Mouse (Mus musculus) CH12.LX (cell line): ENCODE measurements at regions not wholly inside any gene's neighbourhood (a gene's known extent, or its start where the extent isn't known, plus 50 kb on each side); places are given as distances from the start of the nearest gene placed in this dataset.

Experiments used
- DNase-seq: peaks from one replicate; pipeline ENCODE4 v3.0.0-alpha.2; 2013; ENCODE audit errors: extremely low read depth
- H3K27ac ChIP-seq: 2 replicates; pipeline ENCODE4 v1.5.1; 2012; ENCODE audit warnings: low read depth, mild to moderate bottlenecking, control low read depth, moderate library complexity; ENCODE audit not compliant: insufficient read depth
- H3K27me3 ChIP-seq: replicated peaks from 2 replicates; pipeline ENCODE3; 2012; ENCODE audit warnings: inconsistent platforms
- H3K36me3 ChIP-seq, 2 experiments: replicated peaks in 1 of 2; 2 replicates each; pipeline versions ENCODE3 to v1.6.1; 2012; ENCODE audit warnings: inconsistent platforms in 1 of 2, low read length in 1 of 2, mild to moderate bottlenecking in 1 of 2, mixed read lengths in 1 of 2, moderate library complexity in 1 of 2; ENCODE audit not compliant: control insufficient read depth in 1 of 2, insufficient read depth in 1 of 2
- H3K4me1 ChIP-seq, 2 experiments: 2 replicates each; pipeline ENCODE4 v1.6.1; 2012; ENCODE audit warnings: inconsistent platforms in 1 of 2, moderate library complexity in 1 of 2; ENCODE audit not compliant: insufficient read depth in 2 of 2, control insufficient read depth in 1 of 2
- H3K4me2 ChIP-seq: 2 replicates; pipeline ENCODE4 v1.6.1; 2012; ENCODE audit warnings: low read depth, mild to moderate bottlenecking, control low read depth; ENCODE audit not compliant: poor library complexity, insufficient read depth, severe bottlenecking
- H3K4me3 ChIP-seq, 3 experiments: fragments of 150-350 bp in 1 of 3; sonication (generic) in 1 of 3; replicated peaks in 1 of 3; 2 replicates each; pipeline versions ENCODE3 to v1.5.1; 2011 to 2012; ENCODE audit warnings: low read depth in 2 of 3, low read length in 2 of 3, mild to moderate bottlenecking in 2 of 3, moderate library complexity in 2 of 3, control low read depth in 1 of 3, improper control_type of control experiment in 1 of 3, inconsistent platforms in 1 of 3, mixed read lengths in 1 of 3; ENCODE audit not compliant: poor library complexity in 1 of 3
- H3K79me2 ChIP-seq: replicated peaks from 2 replicates; pipeline ENCODE4 v1.6.1; 2012; ENCODE audit warnings: mild to moderate bottlenecking, moderate library complexity; ENCODE audit not compliant: control insufficient read depth, poor library complexity, insufficient read depth, severe bottlenecking; ENCODE audit errors: extremely low read depth
- H3K9ac ChIP-seq: 2 replicates; pipeline ENCODE4 v1.6.1; 2012; ENCODE audit warnings: low read depth, mild to moderate bottlenecking, control low read depth, moderate library complexity; ENCODE audit not compliant: insufficient read depth
- H3K9me3 ChIP-seq: replicated peaks from 2 replicates; pipeline ENCODE3; 2012; ENCODE audit warnings: low read length, inconsistent platforms, mixed read lengths
- CHD2 ChIP-seq: IDR thresholded peaks from 2 replicates; pipeline ENCODE4 v1.6.1; 2011; ENCODE audit warnings: low read length, improper control_type of control experiment
- CTCF ChIP-seq, 2 experiments: IDR thresholded peaks in 1 of 2; conservative IDR thresholded peaks in 1 of 2; 2 replicates each; pipeline ENCODE4 v1.5.1; 2011 to 2012; ENCODE audit warnings: low read depth in 2 of 2, low read length in 2 of 2, improper control_type of control experiment in 1 of 2, inconsistent platforms in 1 of 2, mild to moderate bottlenecking in 1 of 2, moderate library complexity in 1 of 2
- ELF1 ChIP-seq: IDR thresholded peaks from 2 replicates; pipeline ENCODE4 v1.6.1; 2014; ENCODE audit warnings: low read depth, mild to moderate bottlenecking, inconsistent platforms, low read length, improper control_type of control experiment
- EP300 ChIP-seq: IDR thresholded peaks from 2 replicates; pipeline ENCODE4 v1.6.1; 2011; ENCODE audit warnings: low read length, improper control_type of control experiment
- IRF4 ChIP-seq: IDR thresholded peaks from 2 replicates; pipeline ENCODE4 v1.6.1; 2014; ENCODE audit warnings: low read depth, mild to moderate bottlenecking, inconsistent platforms, low read length, improper control_type of control experiment
- JUN ChIP-seq: IDR thresholded peaks from 2 replicates; pipeline ENCODE4 v1.6.1; 2011; ENCODE audit warnings: low read depth, mild to moderate bottlenecking, low read length, improper control_type of control experiment, moderate library complexity; ENCODE audit not compliant: insufficient read depth
- JUND ChIP-seq: conservative IDR thresholded peaks from 2 replicates; pipeline ENCODE4 v1.6.1; 2011; ENCODE audit warnings: low read depth, low read length, improper control_type of control experiment
- KAT2A ChIP-seq: IDR thresholded peaks from 2 replicates; pipeline ENCODE4 v1.6.1; 2012; ENCODE audit warnings: low read length, improper control_type of control experiment, inconsistent platforms; ENCODE audit not compliant: insufficient replicate concordance
- MAFK ChIP-seq: IDR thresholded peaks from 2 replicates; pipeline ENCODE4 v1.6.1; 2011; ENCODE audit warnings: low read length, improper control_type of control experiment; ENCODE audit not compliant: insufficient replicate concordance
- MAZ ChIP-seq: IDR thresholded peaks from 2 replicates; pipeline ENCODE4 v1.6.1; 2012; ENCODE audit warnings: low read depth, mild to moderate bottlenecking, inconsistent platforms, low read length, improper control_type of control experiment, moderate library complexity
- MXI1 ChIP-seq: IDR thresholded peaks from 2 replicates; pipeline ENCODE4 v1.6.1; 2011; ENCODE audit warnings: mild to moderate bottlenecking, low read depth, low read length, improper control_type of control experiment
- MYC ChIP-seq: IDR thresholded peaks from 2 replicates; pipeline ENCODE4 v1.6.1; 2011; ENCODE audit warnings: low read depth, mild to moderate bottlenecking, improper control_type of control experiment, low read length
- NRF1 ChIP-seq: IDR thresholded peaks from 2 replicates; pipeline ENCODE4 v1.6.1; 2014; ENCODE audit warnings: low read depth, mild to moderate bottlenecking, inconsistent platforms, low read length, improper control_type of control experiment, moderate library complexity
- POLR2AphosphoS2 ChIP-seq: IDR thresholded peaks from 2 replicates; pipeline ENCODE4 v1.6.1; 2011; ENCODE audit warnings: low read depth, low read length, improper control_type of control experiment
- SIN3A ChIP-seq: IDR thresholded peaks from 2 replicates; pipeline ENCODE4 v1.6.1; 2012; ENCODE audit warnings: low read length, improper control_type of control experiment, inconsistent platforms
- SMC3 ChIP-seq: IDR thresholded peaks from 2 replicates; pipeline ENCODE4 v1.6.1; 2011; ENCODE audit warnings: low read depth, low read length, improper control_type of control experiment
- TCF12 ChIP-seq: IDR thresholded peaks from 2 replicates; pipeline ENCODE4 v1.6.1; 2014; ENCODE audit warnings: low read depth, mild to moderate bottlenecking, inconsistent platforms, low read length, improper control_type of control experiment
- ZC3H11A ChIP-seq: IDR thresholded peaks from 2 replicates; pipeline ENCODE4 v1.6.1; 2012; ENCODE audit warnings: low read depth, mild to moderate bottlenecking, inconsistent platforms, low read length, improper control_type of control experiment
- ZMIZ1 ChIP-seq: IDR thresholded peaks from 2 replicates; pipeline ENCODE4 v1.6.1; 2012; ENCODE audit warnings: low read depth, mild to moderate bottlenecking, inconsistent platforms, low read length, improper control_type of control experiment
- ZNF384 ChIP-seq: IDR thresholded peaks from 2 replicates; pipeline ENCODE4 v1.6.1; 2012; ENCODE audit warnings: low read depth, low read length, improper control_type of control experiment, inconsistent platforms
- dilution Hi-C: fragments of 300-500 bp; cut with MboI; formaldehyde crosslinking; loops from 2 replicates; pipeline ENCODE4 v1.14.3; 2020; ENCODE audit warnings: low sequenced_read_pairs; ENCODE audit not compliant: extremely low pct_unique_long_range_greater_than_20kb, extremely low pct_ligation_motif_present
- in situ Hi-C: fragments of 300-500 bp; cut with MboI; formaldehyde crosslinking; loops from 3 replicates; pipeline ENCODE4 v1.14.3; 2019; ENCODE audit warnings: low sequenced_read_pairs, low pct_ligation_motif_present, low pct_unique_long_range_greater_than_20kb, mixed read lengths

DNA sequence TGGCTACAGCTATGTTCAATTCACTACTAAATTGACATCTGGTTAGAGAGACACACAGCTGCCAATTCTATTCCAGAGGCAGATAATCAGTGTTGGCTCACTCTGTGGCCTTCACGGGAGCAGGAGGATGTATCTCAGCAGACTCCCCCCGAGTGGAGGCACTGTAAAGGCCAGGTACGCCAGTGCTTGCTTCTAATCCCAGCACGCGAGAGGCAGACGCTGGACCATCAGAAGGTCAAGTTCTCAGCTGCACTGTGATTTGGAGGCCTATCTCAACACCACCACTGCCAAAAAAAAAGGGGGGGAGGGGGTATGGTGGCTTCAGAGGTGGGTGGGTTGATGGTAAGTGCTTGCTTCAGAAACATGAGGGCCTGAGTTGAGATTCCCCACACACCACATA, 90.1 kb upstream of the Dyrk2 start:
- Histone ChIP-seq H3K79me2 (no peaks in the 10 kb centered on the region), H3K27me3 (no peaks in the 10 kb centered on the region), H3K4me3 (no peak overlapping the region), H3K36me3 (no peaks in the 10 kb centered on the region), H3K9ac (no peak overlapping the region), H3K4me1 (peaks cover 0 to 8% of the 10 kb centered on the region in 2 experiments; a peak in 2 of 4 replicates), H3K27ac (no peak overlapping the region), H3K4me2 (no peak overlapping the region), H3K9me3 (no peaks in the 10 kb centered on the region)
- no peak for DNase-seq
- TF ChIP-seq TCF12 (no peak), SIN3A (no peak), ELF1 (no peak), POLR2AphosphoS2 (no peak), CTCF (conservative IDR thresholded peaks at IDR 0.05 in 1 of 2, IDR thresholded peaks at IDR 0.05 in 1 of 2; ENCODE audit: low read depth in 2 of 2, low read length in 2 of 2) (no peak), KAT2A (no peak), SMC3 (no peak), JUN (no peak), ZMIZ1 (no peak), MAZ (no peak), CHD2 (no peak), ZC3H11A (no peak), IRF4 (no peak), NRF1 (no peak)
- dilution Hi-C loops, result no loop called here
- in situ Hi-C loops, result no loop called here

- Histone ChIP-seq H3K4me2 (no peak overlapping the region), H3K4me3 (no peak overlapping the region), H3K9ac (no peak overlapping the region), H3K9me3 (no peaks in the 10 kb centered on the region), H3K4me1 (peaks cover 0 to 8% of the 10 kb centered on the region in 2 experiments; a peak in 2 of 4 replicates), H3K27ac (no peak overlapping the region), H3K79me2 (no peaks in the 10 kb centered on the region), H3K27me3 (no peaks in the 10 kb centered on the region), H3K36me3 (no peaks in the 10 kb centered on the region)
- TF ChIP-seq MXI1 (no peak), MYC (no peak), MAFK (no peak), ZNF384 (no peak), JUND (no peak), EP300 (no peak)
- dilution Hi-C loops (no loop called here), in situ Hi-C loops (no loop called here)
- no peak for DNase-seq
These were observed 89.6 kb upstream of the Dyrk2 start for GRCm38 (mm10) chr10:118959623-118960022.
